Mouse (Mus musculus): Measurements from ENCODE around the gene Gpatch2l. TPM values are rescaled to one million over a fixed set of nuclear protein-coding genes. Genes with fewer than 3 reads are reported as not detected.

Gpatch2l gene
- polyA plus RNA-seq (2015; fragmentation: Nextera tagmentation; extraction: Ambion mirVana) = 22.3 and 25.9 TPM in 2 replicates

GRCm38 (mm10) chr12:86241604-86242536 lies at the start of gene Gpatch2l:
Gene Gpatch2l (plus strand): TSS chr12:86241858.
- Histone ChIP-seq H3K36me3 (peaks cover 21% of the 10 kb centered on the region), H3K4me3 (peak within 1 kb of the TSS; percentile 68), H3K9ac (peak within 1 kb of the TSS; percentile 91), H3K4me1 (replicated peaks) (peaks cover 38% of the 10 kb centered on the region), H3K4me2 (peak within 1 kb of the TSS; percentile 91), H3K9me3 (no peaks in the 10 kb centered on the region), H3K27me3 (peaks cover 7% of the 10 kb centered on the region; the same call in 1 of the 2 replicates), H3K27ac (replicated peaks) (peak within 1 kb of the TSS; percentile 83)
- 1% methylated on average over 58 of the region's 58 CpGs for WGBS
- peak; percentile 99 for ATAC-seq (ENCODE audit: low read depth)

DNA sequence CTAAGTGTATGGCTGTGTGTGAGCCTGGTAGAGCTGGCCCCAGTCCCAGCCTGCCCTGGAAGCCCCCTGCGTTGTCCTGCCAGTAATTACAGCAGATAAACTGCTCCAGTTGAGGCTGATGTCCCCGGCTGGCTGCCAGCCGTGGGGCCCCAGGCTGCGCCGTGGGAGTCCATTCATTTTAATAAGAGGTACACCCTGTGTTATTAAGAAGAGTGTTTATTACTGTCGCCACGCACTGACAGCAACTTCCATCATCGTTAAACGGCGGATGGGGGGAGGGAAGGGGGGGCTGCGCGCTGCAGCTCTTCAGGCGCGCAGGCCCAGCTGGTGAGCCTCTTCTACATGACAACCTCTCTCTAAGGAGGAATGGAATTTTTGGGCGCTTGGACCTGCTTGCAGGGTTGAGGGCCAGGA lies 49.6 kb upstream of the Gpatch2l start:
- Histone ChIP-seq H3K9ac (no peak overlapping the region), H3K36me3 (no peaks in the 10 kb centered on the region), H3K4me2 (peak overlapping the region; percentile 9; the same call in 1 of the 2 replicates), H3K27ac (replicated peaks) (peak overlapping the region; percentile 28; the same call in 1 of the 2 replicates), H3K4me1 (replicated peaks) (peaks cover 23% of the 10 kb centered on the region), H3K4me3 (no peak overlapping the region), H3K27me3 (peaks cover 34% of the 10 kb centered on the region), H3K9me3 (no peaks in the 10 kb centered on the region)
- 18% methylated on average over 15 of the region's 15 CpGs for WGBS
- peak; percentile 90 for ATAC-seq (ENCODE audit: low read depth)

DNA sequence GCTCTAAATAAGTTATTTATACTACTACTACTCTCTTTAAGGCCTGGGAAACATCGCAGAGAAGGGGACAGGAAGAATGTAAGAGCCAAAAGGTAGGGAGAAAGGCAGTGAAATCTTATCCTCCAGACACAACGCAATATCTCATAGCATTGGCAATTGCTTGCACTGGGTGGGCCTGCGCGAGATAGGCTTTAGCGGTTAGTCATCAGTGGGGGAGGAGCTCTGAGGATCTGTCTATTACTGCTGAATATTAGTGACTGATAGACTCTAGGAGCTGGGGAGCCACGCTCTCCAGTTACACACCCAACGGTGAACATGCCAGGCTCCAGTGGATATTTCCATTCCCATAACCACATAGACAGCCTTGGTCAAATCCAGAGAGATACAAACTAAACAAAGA lies 44.7 kb upstream of the Gpatch2l start:
- 92% methylated on average over 7 of the region's 7 CpGs for WGBS
- no peak overlapping the region for H3K9ac ChIP-seq
- no peaks in the 10 kb centered on the region for H3K36me3 ChIP-seq
- ATAC-seq (ENCODE audit: low read depth) = no peak
- H3K4me1 ChIP-seq (replicated peaks) = peaks cover 8% of the 10 kb centered on the region
- 0 out of 2 replicates have a peak, but pooled peaks cover 6% of the 10 kb centered on the region for H3K27me3 ChIP-seq
- no peak overlapping the region for H3K4me3 ChIP-seq
- H3K27ac ChIP-seq (replicated peaks) = no peak overlapping the region
- no peak overlapping the region for H3K4me2 ChIP-seq
- H3K9me3 ChIP-seq = no peaks in the 10 kb centered on the region

- H3K9ac ChIP-seq = no peak overlapping the region
- H3K27me3 ChIP-seq = peaks cover 3% of the 10 kb centered on the region
- no peaks in the 10 kb centered on the region for H3K9me3 ChIP-seq
- WGBS = 10% methylated on average over 8 of the region's 8 CpGs
- peak; percentile 53; the same call in 1 of the 2 replicates for ATAC-seq (ENCODE audit: low read depth)
- H3K36me3 ChIP-seq = no peaks in the 10 kb centered on the region
- peaks cover 8% of the 10 kb centered on the region for H3K4me1 ChIP-seq (replicated peaks)
- H3K27ac ChIP-seq (replicated peaks) = no peak overlapping the region
- no peak overlapping the region for H3K4me3 ChIP-seq
- H3K4me2 ChIP-seq = no peak overlapping the region
Measured at GRCm38 (mm10) chr12:86203443-86204057, 38.1 kb upstream of the Gpatch2l start.

GRCm38 (mm10) chr12:86211099-86211520 lies 30.5 kb upstream of the Gpatch2l start:
- Histone ChIP-seq H3K9me3 (no peaks in the 10 kb centered on the region), H3K27me3 (peaks cover 73% of the 10 kb centered on the region), H3K36me3 (no peaks in the 10 kb centered on the region), H3K9ac (no peak overlapping the region), H3K4me3 (0 out of 2 replicates have a peak overlapping the region, but pooled peaks have one; percentile 10), H3K27ac (replicated peaks) (no peak overlapping the region), H3K4me2 (peak overlapping the region; percentile 42), H3K4me1 (replicated peaks) (peaks cover 25% of the 10 kb centered on the region)
- WGBS = 3% methylated on average over 19 of the region's 19 CpGs
- ATAC-seq (ENCODE audit: low read depth) = no peak

- H3K9ac ChIP-seq = no peak overlapping the region
- WGBS = 35% methylated on average over 15 of the region's 15 CpGs
- no peak overlapping the region for H3K4me2 ChIP-seq
- no peaks in the 10 kb centered on the region for H3K36me3 ChIP-seq
- H3K27ac ChIP-seq (replicated peaks) = no peak overlapping the region
- peaks cover 77% of the 10 kb centered on the region for H3K27me3 ChIP-seq
- no peaks in the 10 kb centered on the region for H3K9me3 ChIP-seq
- no peak for ATAC-seq (ENCODE audit: low read depth)
- H3K4me3 ChIP-seq = no peak overlapping the region
- peaks cover 35% of the 10 kb centered on the region for H3K4me1 ChIP-seq (replicated peaks)
Measured at GRCm38 (mm10) chr12:86212693-86213470, 28.8 kb upstream of the Gpatch2l start.

GRCm38 (mm10) chr12:86214201-86214600 lies 27.5 kb upstream of the Gpatch2l start:
- 5% methylated on average over 24 of the region's 24 CpGs for WGBS

GRCm38 (mm10) chr12:86216687-86217421 lies 24.8 kb upstream of the Gpatch2l start:
- Histone ChIP-seq H3K4me2 (peak overlapping the region; percentile 55), H3K27me3 (peaks cover 74% of the 10 kb centered on the region), H3K27ac (replicated peaks) (no peak overlapping the region), H3K36me3 (no peaks in the 10 kb centered on the region), H3K4me3 (peak overlapping the region; percentile 27), H3K9me3 (no peaks in the 10 kb centered on the region), H3K4me1 (replicated peaks) (peaks cover 37% of the 10 kb centered on the region), H3K9ac (peak overlapping the region; percentile 52)
- ATAC-seq (ENCODE audit: low read depth) = 0 out of 2 replicates have a peak, but pooled peaks have one; percentile 24
- WGBS = 1% methylated on average over 22 of the region's 22 CpGs

More at GRCm38 (mm10) chr12:86214201-86214600, 27.5 kb upstream of the Gpatch2l start:
- Histone ChIP-seq H3K9me3 (no peaks in the 10 kb centered on the region), H3K4me2 (peak overlapping the region; percentile 39), H3K27me3 (peaks cover 74% of the 10 kb centered on the region), H3K9ac (no peak overlapping the region; the same call in 1 of the 2 replicates), H3K4me3 (0 out of 2 replicates have a peak overlapping the region, but pooled peaks have one; percentile 5), H3K4me1 (replicated peaks) (peaks cover 35% of the 10 kb centered on the region), H3K27ac (replicated peaks) (0 out of 2 replicates have a peak overlapping the region, but pooled peaks have one; percentile 18), H3K36me3 (no peaks in the 10 kb centered on the region)
- no peak for ATAC-seq (ENCODE audit: low read depth)

DNA sequence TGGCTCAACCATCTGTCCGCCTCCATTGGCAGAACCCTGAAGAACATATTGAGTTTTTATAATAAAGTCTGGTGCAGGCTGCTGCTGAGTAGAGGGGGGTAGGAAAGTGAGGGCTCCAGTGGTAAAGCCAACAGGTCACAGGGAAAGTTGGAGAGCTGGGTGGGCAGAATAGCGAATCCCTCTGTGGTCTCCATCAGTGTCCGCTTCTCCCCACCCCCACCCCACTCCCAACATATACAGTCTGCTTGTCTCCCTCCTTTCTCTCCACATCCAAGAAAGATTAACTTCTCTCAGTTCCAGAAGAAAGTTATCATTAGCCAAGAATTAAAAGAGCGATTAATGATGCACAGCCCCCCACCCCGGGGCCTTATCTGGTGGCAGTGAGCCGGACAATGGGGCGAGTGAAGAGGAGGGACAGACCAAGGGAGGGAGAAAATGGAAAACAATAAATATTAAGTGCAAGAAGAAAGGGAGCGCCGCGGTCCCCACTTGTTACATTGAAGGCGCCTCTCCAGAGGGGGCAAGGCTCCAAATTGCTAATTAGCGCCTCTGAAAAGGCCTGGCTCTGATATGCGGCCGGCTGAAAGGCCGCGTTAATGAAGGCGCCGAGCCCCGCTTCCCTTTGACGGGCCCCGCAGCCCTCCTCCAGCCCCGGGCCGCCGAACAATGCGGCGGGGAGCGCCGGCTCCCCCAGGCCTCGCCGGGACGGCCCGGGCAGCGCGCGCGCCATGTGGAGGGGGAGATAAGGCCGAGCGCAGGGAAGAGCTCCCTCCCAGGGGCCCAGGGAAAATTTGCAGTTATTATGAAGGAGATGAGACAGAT lies 21.2 kb upstream of the Gpatch2l start:
- H3K4me2 ChIP-seq = peak overlapping the region; percentile 79
- H3K27ac ChIP-seq (replicated peaks) = no peak overlapping the region
- peak; percentile 76 for ATAC-seq (ENCODE audit: low read depth)
- H3K9ac ChIP-seq = peak overlapping the region; percentile 67
- peaks cover 25% of the 10 kb centered on the region for H3K4me1 ChIP-seq (replicated peaks)
- no peaks in the 10 kb centered on the region for H3K36me3 ChIP-seq
- no peaks in the 10 kb centered on the region for H3K9me3 ChIP-seq
- whole genome bisulfite sequencing = 5% methylated on average over 38 of the region's 38 CpGs
- H3K27me3 ChIP-seq = peaks cover 47% of the 10 kb centered on the region
- peak overlapping the region; percentile 38 for H3K4me3 ChIP-seq

- H3K27ac ChIP-seq (replicated peaks) = no peak overlapping the region
- peak overlapping the region; percentile 67 for H3K9ac ChIP-seq
- H3K27me3 ChIP-seq = peaks cover 43% of the 10 kb centered on the region
- no peak for ATAC-seq (ENCODE audit: low read depth)
- H3K4me1 ChIP-seq (replicated peaks) = peaks cover 23% of the 10 kb centered on the region
- 45% methylated on average over 16 of the region's 16 CpGs for WGBS
- H3K36me3 ChIP-seq = no peaks in the 10 kb centered on the region
- peak overlapping the region; percentile 38 for H3K4me3 ChIP-seq
- peak overlapping the region; percentile 79 for H3K4me2 ChIP-seq
- H3K9me3 ChIP-seq = no peaks in the 10 kb centered on the region
Measured at GRCm38 (mm10) chr12:86221074-86221703, 20.5 kb upstream of the Gpatch2l start.
